Mouse (Mus musculus) neural tube, embryonic 11.5 days (tissue): ENCODE measurements at regions not wholly inside any gene's neighbourhood (a gene's known extent, or its start where the extent isn't known, plus 50 kb on each side); places are given as distances from the start of the nearest gene placed in this dataset.

ENCODE experiments used
- ATAC-seq: fragments of 200-750 bp; cut with Nextera tagmentation; 2 replicates; pipeline ENCODE4 v1.8.0; 2017; ENCODE audit warnings: moderate number of reproducible peaks, mild to moderate bottlenecking, moderate TSS enrichment, moderate library complexity; ENCODE audit not compliant: insufficient read depth, low FRiP score, low TSS enrichment
- DNase-seq: peaks from one replicate; pipeline ENCODE4 v3.0.0-alpha.2; 2015; ENCODE audit warnings: low spot score
- H3K27ac ChIP-seq: fragments of 300-500 bp; sonication (generic); 2 replicates; pipeline ENCODE4 v1.5.1; 2014; ENCODE audit warnings: low read depth, mild to moderate bottlenecking, low read length
- H3K27me3 ChIP-seq: fragments of 300-500 bp; sonication (generic); 2 replicates; pipeline ENCODE4 v1.6.1; 2014; ENCODE audit warnings: mild to moderate bottlenecking, low read length, mixed read lengths; ENCODE audit not compliant: control insufficient read depth, insufficient read depth
- H3K36me3 ChIP-seq: fragments of 300-500 bp; sonication (generic); 2 replicates; pipeline ENCODE4 v1.6.1; 2014; ENCODE audit warnings: mild to moderate bottlenecking, low read length, moderate library complexity, mixed read lengths; ENCODE audit not compliant: control insufficient read depth, insufficient read depth
- H3K4me1 ChIP-seq: fragments of 300-500 bp; sonication (generic); 2 replicates; pipeline ENCODE4 v1.6.1; 2014; ENCODE audit warnings: low read length, mixed read lengths; ENCODE audit not compliant: control insufficient read depth, insufficient read depth
- H3K4me2 ChIP-seq: fragments of 300-500 bp; sonication (generic); 2 replicates; pipeline ENCODE4 v1.6.1; 2014; ENCODE audit warnings: low read depth, mild to moderate bottlenecking, moderate library complexity
- H3K4me3 ChIP-seq: fragments of 300-500 bp; sonication (generic); 2 replicates; pipeline ENCODE4 v1.5.1; 2014; ENCODE audit warnings: low read depth, low read length
- H3K9ac ChIP-seq: fragments of 300-500 bp; sonication (generic); 2 replicates; pipeline ENCODE4 v1.6.1; 2014; ENCODE audit warnings: mild to moderate bottlenecking, low read length
- H3K9me3 ChIP-seq: fragments of 300-500 bp; sonication (generic); 2 replicates; pipeline ENCODE4 v1.6.1; 2016; ENCODE audit warnings: low read length; ENCODE audit not compliant: control insufficient read depth
- WGBS: fragments of 180-500 bp; shearing (Covaris S2); extraction: QIAGEN DNeasy Blood & Tissue Kit; methylation state at CpG from one replicate; pipeline ENCODE4 v1.1.7; 2014; 5-methylcytosine and 5-hydroxymethylcytosine counted together

- Histone ChIP-seq H3K4me3 (no peak overlapping the region), H3K9me3 (no peaks in the 10 kb centered on the region), H3K27me3 (no peaks in the 10 kb centered on the region), H3K4me1 (no peaks in the 10 kb centered on the region), H3K36me3 (no peaks in the 10 kb centered on the region), H3K4me2 (no peak overlapping the region), H3K27ac (no peak overlapping the region), H3K9ac (no peak overlapping the region)
- DNase-seq = no peak
- ATAC-seq = no peak
- 75% methylated on average over 1 of the region's 1 CpGs for WGBS
These were observed 201.3 kb downstream of the Mbip start for GRCm38 (mm10) chr12:56144359-56144758.

- Histone ChIP-seq H3K4me1 (no peaks in the 10 kb centered on the region), H3K27ac (no peak overlapping the region), H3K27me3 (no peaks in the 10 kb centered on the region), H3K36me3 (no peaks in the 10 kb centered on the region), H3K4me2 (no peak overlapping the region), H3K9ac (no peak overlapping the region), H3K9me3 (no peaks in the 10 kb centered on the region), H3K4me3 (no peak overlapping the region)
- DNase-seq (no peak), ATAC-seq (no peak)
- WGBS = 81% methylated on average over 2 of the region's 2 CpGs
These were observed 201.9 kb downstream of the Mbip start for GRCm38 (mm10) chr12:56143789-56144188.

GRCm38 (mm10) chr12:56114446-56114845, 231.2 kb downstream of the Mbip start:
- ATAC-seq (no peak), DNase-seq (no peak)
- H3K9me3 ChIP-seq = no peaks in the 10 kb centered on the region
- no peaks in the 10 kb centered on the region for H3K36me3 ChIP-seq
- WGBS = 88% methylated on average over 4 of the region's 4 CpGs
- H3K9ac ChIP-seq = no peak overlapping the region
- no peaks in the 10 kb centered on the region for H3K27me3 ChIP-seq
- no peaks in the 10 kb centered on the region for H3K4me1 ChIP-seq
- no peak overlapping the region for H3K27ac ChIP-seq
- no peak overlapping the region for H3K4me3 ChIP-seq
- no peak overlapping the region for H3K4me2 ChIP-seq

GRCm38 (mm10) chr12:56081406-56081805, 245.3 kb downstream of the Brms1l start:
- no peak for DNase-seq
- Histone ChIP-seq H3K4me1 (no peaks in the 10 kb centered on the region), H3K9me3 (no peaks in the 10 kb centered on the region), H3K36me3 (no peaks in the 10 kb centered on the region), H3K27me3 (no peaks in the 10 kb centered on the region), H3K27ac (no peak overlapping the region), H3K4me2 (no peak overlapping the region), H3K4me3 (no peak overlapping the region), H3K9ac (no peak overlapping the region)
- ATAC-seq = no peak

GRCm38 (mm10) chr12:56064183-56064582, 228.1 kb downstream of the Brms1l start:
- whole genome bisulfite sequencing = 73% methylated on average over 7 of the region's 7 CpGs
- Histone ChIP-seq H3K36me3 (no peaks in the 10 kb centered on the region), H3K27ac (no peak overlapping the region), H3K27me3 (no peaks in the 10 kb centered on the region), H3K4me1 (no peaks in the 10 kb centered on the region), H3K9ac (no peak overlapping the region), H3K4me2 (no peak overlapping the region), H3K9me3 (no peaks in the 10 kb centered on the region), H3K4me3 (no peak overlapping the region)
- ATAC-seq (no peak), DNase-seq (no peak)

GRCm38 (mm10) chr12:56058876-56059275, 222.8 kb downstream of the Brms1l start:
- no peak overlapping the region for H3K4me3 ChIP-seq
- WGBS = 79% methylated on average over 10 of the region's 10 CpGs
- no peaks in the 10 kb centered on the region for H3K27me3 ChIP-seq
- DNase-seq = no peak
- ATAC-seq = no peak
- H3K36me3 ChIP-seq = no peaks in the 10 kb centered on the region
- H3K27ac ChIP-seq = no peak overlapping the region
- H3K9me3 ChIP-seq = no peaks in the 10 kb centered on the region
- no peak overlapping the region for H3K4me2 ChIP-seq
- no peak overlapping the region for H3K9ac ChIP-seq
- no peaks in the 10 kb centered on the region for H3K4me1 ChIP-seq

- no peak overlapping the region for H3K27ac ChIP-seq
- H3K4me2 ChIP-seq = no peak overlapping the region
- WGBS = 13% methylated on average over 17 of the region's 17 CpGs
- H3K9ac ChIP-seq = no peak overlapping the region
- no peak overlapping the region for H3K4me3 ChIP-seq
- H3K4me1 ChIP-seq = no peaks in the 10 kb centered on the region
- H3K36me3 ChIP-seq = no peaks in the 10 kb centered on the region
- H3K27me3 ChIP-seq = no peaks in the 10 kb centered on the region
- no peak for ATAC-seq
- H3K9me3 ChIP-seq = no peaks in the 10 kb centered on the region
- peak; percentile 87 for DNase-seq
These were observed 222.3 kb downstream of the Brms1l start for GRCm38 (mm10) chr12:56058463-56058862.

- Histone ChIP-seq H3K9ac (no peak overlapping the region), H3K27ac (no peak overlapping the region), H3K4me1 (no peaks in the 10 kb centered on the region), H3K27me3 (no peaks in the 10 kb centered on the region), H3K36me3 (no peaks in the 10 kb centered on the region), H3K4me2 (no peak overlapping the region), H3K9me3 (no peaks in the 10 kb centered on the region), H3K4me3 (no peak overlapping the region)
- ATAC-seq = no peak
- DNase-seq = no peak
- 84% methylated on average over 6 of the region's 6 CpGs for WGBS
These were observed 219.3 kb downstream of the Brms1l start for GRCm38 (mm10) chr12:56055382-56055781.

- ATAC-seq (no peak), DNase-seq (no peak)
- Histone ChIP-seq H3K9me3 (no peaks in the 10 kb centered on the region), H3K9ac (no peak overlapping the region), H3K36me3 (no peaks in the 10 kb centered on the region), H3K4me3 (no peak overlapping the region), H3K4me2 (no peak overlapping the region), H3K27me3 (no peaks in the 10 kb centered on the region), H3K4me1 (no peaks in the 10 kb centered on the region), H3K27ac (no peak overlapping the region)
- WGBS = 58% methylated on average over 3 of the region's 3 CpGs
These were observed 209.9 kb downstream of the Brms1l start for GRCm38 (mm10) chr12:56046050-56046449.
